Mouse (Mus musculus): ENCODE measurements around the gene Olfr1.

GRCm38 (mm10) chr11:73370946-73371345, 28.5 kb downstream of the Olfr1 start, which contains the start of gene Olfr376:
- TF ChIP-seq CTCF (IDR thresholded peaks at IDR 0.05; ENCODE audit: low read depth, low read length) (no peak), POLR2A (IDR thresholded peaks at IDR 0.05; ENCODE audit: borderline replicate concordance, low read depth, low read length) (no peak)
